Mouse (Mus musculus): Measurements from ENCODE around the gene Spo11. TPM values are rescaled to one million over a fixed set of nuclear protein-coding genes. Genes with fewer than 3 reads are reported as not detected.

Gene Spo11
- polyA plus RNA-seq, 2 experiments = 0.03 TPM; not detected in 1

DNA sequence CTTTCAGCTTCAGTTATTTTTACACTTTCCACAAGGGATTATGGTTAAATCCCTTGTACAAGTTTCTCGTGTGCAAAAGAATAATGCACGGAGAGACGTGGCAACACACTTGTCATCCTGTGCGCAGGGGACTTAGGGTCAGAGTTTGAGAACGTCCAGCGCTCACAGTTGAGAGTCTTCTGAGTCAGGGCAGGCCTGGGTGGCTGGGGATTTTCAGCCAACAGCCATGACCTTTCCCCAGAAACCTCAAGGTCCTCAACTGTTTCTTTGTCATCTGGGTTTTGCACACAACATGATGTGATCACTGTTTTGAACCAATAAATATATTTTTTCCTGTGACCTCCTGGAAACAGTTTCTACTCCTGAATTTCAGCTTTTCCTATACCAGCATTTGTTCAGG is 12.7 kb downstream of the Spo11 start:
- Histone ChIP-seq H3K4me1 (replicated peaks; ENCODE audit: control insufficient read depth in 2 of 2, insufficient read depth in 2 of 2, low read length in 1 of 2) (no peaks in the 10 kb centered on the region), H3K9me3 (ENCODE audit: control insufficient read depth, low read length) (no peaks in the 10 kb centered on the region), H3K9ac (replicated peaks) (no peak overlapping the region), H3K36me3 (replicated peaks; ENCODE audit: control insufficient read depth, insufficient read depth, low read depth) (no peaks in the 10 kb centered on the region), H3K4me3 (ENCODE audit: insufficient read depth in 1 of 2, low read depth in 2 of 2, low read length in 2 of 2) (no peak overlapping the region), H3K27me3 (ENCODE audit: control insufficient read depth, insufficient read depth, low read length) (no peaks in the 10 kb centered on the region; the same call in 1 of the 2 replicates), H3K27ac (no peak overlapping the region), H3K4me2 (ENCODE audit: low read depth) (no peak overlapping the region)
- WGBS (ENCODE audit: insufficient replicate concordance) = 77% methylated on average over 6 of the region's 6 CpGs
- no peak for DNase-seq (ENCODE audit: low read depth in 3 of 3, low spot score in 3 of 3)
- no peak for ATAC-seq (ENCODE audit: insufficient read depth)
- TF ChIP-seq EP300 (IDR thresholded peaks at IDR 0.05; ENCODE audit: low read depth) (no peak), CTCF (IDR thresholded peaks at IDR 0.05; ENCODE audit: low read depth) (no peak)

DNA sequence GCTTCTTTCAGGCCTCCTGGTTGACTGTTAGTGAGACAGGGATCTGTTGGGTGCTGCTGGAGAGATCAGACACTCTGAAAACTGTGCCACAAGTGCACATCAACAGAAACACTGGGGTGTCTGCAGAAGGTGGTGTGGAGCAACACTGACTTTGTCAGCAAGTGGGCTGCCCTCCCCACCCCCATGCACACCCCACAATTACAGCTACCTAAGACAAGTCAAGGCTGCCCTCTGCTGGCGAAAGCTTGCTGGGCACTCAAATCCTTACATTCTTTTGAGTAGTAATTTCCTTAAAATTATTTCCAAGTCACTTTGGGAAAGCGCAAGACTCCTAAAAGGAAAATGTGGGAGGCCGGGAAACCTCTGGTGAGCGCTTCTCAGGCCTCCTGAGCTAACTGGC is 18.7 kb downstream of the Spo11 start:
- WGBS (ENCODE audit: insufficient replicate concordance) = 11% methylated on average over 4 of the region's 4 CpGs
- no peak for ATAC-seq (ENCODE audit: insufficient read depth)
- DNase-seq (ENCODE audit: low read depth in 3 of 3, low spot score in 3 of 3) = no peak
- Histone ChIP-seq H3K4me3 (ENCODE audit: insufficient read depth in 1 of 2, low read depth in 2 of 2, low read length in 2 of 2) (no peak overlapping the region), H3K4me2 (ENCODE audit: low read depth) (no peak overlapping the region), H3K9me3 (ENCODE audit: control insufficient read depth, low read length) (no peaks in the 10 kb centered on the region), H3K27ac (no peak overlapping the region), H3K4me1 (replicated peaks; ENCODE audit: control insufficient read depth in 2 of 2, insufficient read depth in 2 of 2, low read length in 1 of 2) (peaks cover 5 to 7% of the 10 kb centered on the region in 2 experiments; a peak in 3 of 4 replicates), H3K9ac (replicated peaks) (no peak overlapping the region), H3K36me3 (replicated peaks; ENCODE audit: control insufficient read depth, insufficient read depth, low read depth) (no peaks in the 10 kb centered on the region), H3K27me3 (ENCODE audit: control insufficient read depth, insufficient read depth, low read length) (no peaks in the 10 kb centered on the region; the same call in 1 of the 2 replicates)
- TF ChIP-seq CTCF (IDR thresholded peaks at IDR 0.05; ENCODE audit: low read depth) (peak; percentile 85), EP300 (IDR thresholded peaks at IDR 0.05; ENCODE audit: low read depth) (no peak)

DNA sequence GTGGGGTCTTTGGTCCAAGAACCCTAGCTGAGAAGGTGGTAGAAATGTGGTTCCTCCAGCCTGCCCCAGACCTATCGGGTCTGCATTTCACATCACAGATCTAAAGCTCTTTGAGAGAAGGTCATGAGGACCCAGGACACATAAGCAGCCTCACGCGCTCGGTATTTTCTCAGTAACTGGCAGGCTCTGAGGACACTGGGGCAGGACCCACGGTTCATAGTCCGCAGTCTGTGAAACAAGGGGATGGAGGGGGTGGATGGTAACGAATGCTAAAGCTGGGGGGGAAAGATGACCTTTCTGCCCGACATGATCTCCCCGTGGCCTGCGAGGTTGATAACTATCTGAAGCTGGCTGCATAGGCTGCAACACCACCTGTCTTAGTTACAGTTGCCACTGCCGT is 20.2 kb downstream of the Spo11 start:
- no peak for DNase-seq (ENCODE audit: low read depth in 3 of 3, low spot score in 3 of 3)
- no peak overlapping the region for H3K4me3 ChIP-seq (ENCODE audit: insufficient read depth in 1 of 2, low read depth in 2 of 2, low read length in 2 of 2)
- H3K27ac ChIP-seq = no peak overlapping the region
- no peak overlapping the region for H3K4me2 ChIP-seq (ENCODE audit: low read depth)
- no peak for ATAC-seq (ENCODE audit: insufficient read depth)
- TF ChIP-seq EP300 (IDR thresholded peaks at IDR 0.05; ENCODE audit: low read depth) = no peak
- no peak for TF ChIP-seq CTCF (IDR thresholded peaks at IDR 0.05; ENCODE audit: low read depth)
- H3K9ac ChIP-seq (replicated peaks) = no peak overlapping the region
- H3K9me3 ChIP-seq (ENCODE audit: control insufficient read depth, low read length) = no peaks in the 10 kb centered on the region
- H3K27me3 ChIP-seq (ENCODE audit: control insufficient read depth, insufficient read depth, low read length) = no peaks in the 10 kb centered on the region
- WGBS (ENCODE audit: insufficient replicate concordance) = 47% methylated on average over 11 of the region's 11 CpGs
- peaks cover 12 to 14% of the 10 kb centered on the region in 2 experiments; a peak in 3 of 4 replicates for H3K4me1 ChIP-seq (replicated peaks; ENCODE audit: control insufficient read depth in 2 of 2, insufficient read depth in 2 of 2, low read length in 1 of 2)
- peaks cover 7% of the 10 kb centered on the region for H3K36me3 ChIP-seq (replicated peaks; ENCODE audit: control insufficient read depth, insufficient read depth, low read depth)

GRCm38 (mm10) chr2:172998478-172998877 is 21.0 kb downstream of the Spo11 start:
- ATAC-seq (ENCODE audit: insufficient read depth) = no peak
- H3K9me3 ChIP-seq (ENCODE audit: control insufficient read depth, low read length) = no peaks in the 10 kb centered on the region
- H3K4me1 ChIP-seq (replicated peaks; ENCODE audit: control insufficient read depth in 2 of 2, insufficient read depth in 2 of 2, low read length in 1 of 2) = peaks cover 12 to 14% of the 10 kb centered on the region in 2 experiments; a peak in 3 of 4 replicates
- no peak overlapping the region for H3K4me3 ChIP-seq (ENCODE audit: insufficient read depth in 1 of 2, low read depth in 2 of 2, low read length in 2 of 2)
- H3K27me3 ChIP-seq (ENCODE audit: control insufficient read depth, insufficient read depth, low read length) = no peaks in the 10 kb centered on the region
- H3K36me3 ChIP-seq (replicated peaks; ENCODE audit: control insufficient read depth, insufficient read depth, low read depth) = peaks cover 15% of the 10 kb centered on the region
- DNase-seq (ENCODE audit: low read depth in 3 of 3, low spot score in 3 of 3) = no peak
- WGBS (ENCODE audit: insufficient replicate concordance) = 54% methylated on average over 7 of the region's 7 CpGs
- TF ChIP-seq CTCF (IDR thresholded peaks at IDR 0.05; ENCODE audit: low read depth) (no peak), EP300 (IDR thresholded peaks at IDR 0.05; ENCODE audit: low read depth) (no peak)
- no peak overlapping the region for H3K27ac ChIP-seq
- no peak overlapping the region for H3K9ac ChIP-seq (replicated peaks)
- H3K4me2 ChIP-seq (ENCODE audit: low read depth) = no peak overlapping the region

DNA sequence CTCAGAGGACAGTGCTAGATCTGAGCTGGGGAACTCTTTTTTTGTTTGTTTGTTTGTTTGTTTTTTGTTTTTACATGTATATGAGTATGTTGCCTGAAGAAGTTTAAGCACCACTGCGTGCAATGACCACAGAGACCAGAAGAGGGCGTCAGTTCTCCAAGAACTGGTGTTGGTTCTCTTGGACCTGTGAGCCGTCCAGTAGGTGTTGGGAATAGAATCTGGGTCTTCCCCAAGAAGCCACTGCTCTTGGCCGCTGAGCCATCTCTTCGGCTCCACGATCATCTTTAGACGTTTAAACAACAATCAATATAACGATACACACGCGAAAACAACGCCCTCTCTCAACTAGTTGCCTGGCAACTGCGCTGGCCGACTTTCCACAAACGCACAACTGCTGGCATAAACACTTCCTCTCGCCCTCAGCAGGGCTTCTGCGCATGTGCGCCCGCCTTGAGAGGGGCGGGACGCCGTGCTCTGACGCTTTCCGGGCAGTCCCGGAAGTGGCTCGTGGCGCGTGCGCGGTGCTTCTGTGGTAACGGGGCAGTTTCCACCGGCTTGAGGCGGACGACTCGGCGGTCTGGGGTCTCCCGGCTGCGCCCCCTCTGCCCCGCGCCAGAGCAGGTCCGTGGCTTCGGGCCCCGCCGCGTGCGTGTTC is 22.3 kb downstream of the Spo11 start, which contains the start of gene Rae1:
Gene Rae1 (plus strand): TSS at position 488 of the 655 bp plus-strand sequence.
- peaks cover 12 to 14% of the 10 kb centered on the region in 2 experiments; a peak in 3 of 4 replicates for H3K4me1 ChIP-seq (replicated peaks; ENCODE audit: control insufficient read depth in 2 of 2, insufficient read depth in 2 of 2, low read length in 1 of 2)
- peak; percentile 95 for ATAC-seq (ENCODE audit: insufficient read depth)
- H3K4me2 ChIP-seq (ENCODE audit: low read depth) = peak within 1 kb of the TSS; percentile 95
- H3K9ac ChIP-seq (replicated peaks) = peak within 1 kb of the TSS; percentile 70
- peak; percentile 96 to 97 (median 97) for DNase-seq (ENCODE audit: low read depth in 3 of 3, low spot score in 3 of 3)
- H3K27ac ChIP-seq = peak within 1 kb of the TSS; percentile 87
- WGBS (ENCODE audit: insufficient replicate concordance) = under 1% methylated on average over 45 of the region's 45 CpGs
- H3K36me3 ChIP-seq (replicated peaks; ENCODE audit: control insufficient read depth, insufficient read depth, low read depth) = peaks cover 27% of the 10 kb centered on the region
- no peaks in the 10 kb centered on the region for H3K9me3 ChIP-seq (ENCODE audit: control insufficient read depth, low read length)
- no peaks in the 10 kb centered on the region for H3K27me3 ChIP-seq (ENCODE audit: control insufficient read depth, insufficient read depth, low read length)
- H3K4me3 ChIP-seq (ENCODE audit: insufficient read depth in 1 of 2, low read depth in 2 of 2, low read length in 2 of 2) = peak within 1 kb of the TSS; percentile 82 to 91
- TF ChIP-seq CTCF (IDR thresholded peaks at IDR 0.05; ENCODE audit: low read depth) = peak; percentile 93
- peak; percentile 32; the same call in 1 of the 2 replicates for TF ChIP-seq EP300 (IDR thresholded peaks at IDR 0.05; ENCODE audit: low read depth)
